Mouse (Mus musculus) olfactory bulb, adult 2 months (tissue): ENCODE measurements at regions not wholly inside any gene's neighbourhood (a gene's known extent, or its start where the extent isn't known, plus 50 kb on each side); places are given as distances from the start of the nearest gene placed in this dataset.

Source experiments
- H3K27ac ChIP-seq: fragments of 200-500 bp; 2 replicates; pipeline ENCODE4 v1.5.1; 2012; ENCODE audit warnings: low read depth, low read length; ENCODE audit not compliant: insufficient read depth
- H3K4me1 ChIP-seq: fragments of 200-500 bp; 2 replicates; pipeline ENCODE4 v1.6.1; 2012; ENCODE audit warnings: low read length; ENCODE audit not compliant: control insufficient read depth, insufficient read depth
- H3K4me3 ChIP-seq: fragments of 200-500 bp; 2 replicates; pipeline ENCODE4 v1.5.1; 2012; ENCODE audit warnings: mild to moderate bottlenecking, low read depth, low read length, moderate library complexity; ENCODE audit not compliant: insufficient read depth
- CTCF ChIP-seq: fragments of 200-500 bp; IDR thresholded peaks from 2 replicates; pipeline ENCODE4 v1.5.1; 2012; ENCODE audit warnings: low read depth, mild to moderate bottlenecking, low read length, moderate library complexity; ENCODE audit not compliant: insufficient read depth
- POLR2A ChIP-seq: fragments of 200-500 bp; IDR thresholded peaks from 2 replicates; pipeline ENCODE4 v1.6.1; 2012; ENCODE audit warnings: mild to moderate bottlenecking, low read depth, low read length, moderate library complexity; ENCODE audit not compliant: insufficient read depth
- WGBS: fragments of 180-500 bp; shearing (Covaris S2); methylation state at CpG from one replicate; pipeline ENCODE4 v1.1.7; 2018; 5-methylcytosine and 5-hydroxymethylcytosine counted together

- H3K4me3 ChIP-seq, result no peak overlapping the region
- peaks cover 4% of the 10 kb centered on the region for H3K4me1 ChIP-seq
- H3K27ac ChIP-seq, result no peak overlapping the region
- TF ChIP-seq CTCF, result no peak
- TF ChIP-seq POLR2A, result no peak
- WGBS, result 94% methylated on average over 4 of the region's 4 CpGs
These were observed 229.7 kb downstream of the Lpin1 start for GRCm38 (mm10) chr12:16381026-16381425.

GRCm38 (mm10) chr12:16380346-16380745 lies 230.4 kb downstream of the Lpin1 start:
- no peak overlapping the region for H3K4me3 ChIP-seq
- H3K27ac ChIP-seq, result no peak overlapping the region
- TF ChIP-seq CTCF (no peak), POLR2A (no peak)
- peaks cover 4% of the 10 kb centered on the region for H3K4me1 ChIP-seq
- 58% methylated on average over 2 of the region's 2 CpGs for WGBS

- TF ChIP-seq POLR2A (no peak), CTCF (no peak)
- Histone ChIP-seq H3K4me1 (peaks cover 4% of the 10 kb centered on the region), H3K27ac (no peak overlapping the region), H3K4me3 (no peak overlapping the region)
- 53% methylated on average over 2 of the region's 2 CpGs for WGBS
These were observed 231.4 kb downstream of the Lpin1 start for GRCm38 (mm10) chr12:16379415-16379814.

- WGBS, result 96% methylated on average over 3 of the region's 3 CpGs
- Histone ChIP-seq H3K27ac (no peak overlapping the region), H3K4me1 (no peaks in the 10 kb centered on the region), H3K4me3 (no peak overlapping the region)
- TF ChIP-seq POLR2A (no peak), CTCF (no peak)
These were observed 232.3 kb downstream of the Lpin1 start for GRCm38 (mm10) chr12:16378501-16378900.

- 88% methylated on average over 4 of the region's 4 CpGs for WGBS
- H3K4me1 ChIP-seq, result no peaks in the 10 kb centered on the region
- no peak overlapping the region for H3K27ac ChIP-seq
- TF ChIP-seq CTCF (no peak), POLR2A (no peak)
- H3K4me3 ChIP-seq, result no peak overlapping the region
These were observed 236.3 kb downstream of the Lpin1 start for GRCm38 (mm10) chr12:16374331-16374996.

- no peaks in the 10 kb centered on the region for H3K4me1 ChIP-seq
- TF ChIP-seq POLR2A (no peak), CTCF (no peak)
- 73% methylated on average over 7 of the region's 7 CpGs for whole genome bisulfite sequencing
- no peak overlapping the region for H3K27ac ChIP-seq
- H3K4me3 ChIP-seq, result no peak overlapping the region
These were observed 240.7 kb downstream of the Lpin1 start for GRCm38 (mm10) chr12:16370061-16370460.

- TF ChIP-seq POLR2A, result no peak
- TF ChIP-seq CTCF, result no peak
- Histone ChIP-seq H3K27ac (no peak overlapping the region), H3K4me1 (no peaks in the 10 kb centered on the region), H3K4me3 (no peak overlapping the region)
These were observed 248.4 kb downstream of the Lpin1 start for GRCm38 (mm10) chr12:16362341-16362740.

- WGBS, result 12% methylated on average over 1 of the region's 1 CpGs
- H3K4me3 ChIP-seq, result no peak overlapping the region
- H3K4me1 ChIP-seq, result no peaks in the 10 kb centered on the region
- TF ChIP-seq CTCF (no peak), POLR2A (no peak)
- H3K27ac ChIP-seq, result no peak overlapping the region
These were observed 251.9 kb downstream of the Lpin1 start for GRCm38 (mm10) chr12:16358831-16359230.

- Histone ChIP-seq H3K4me3 (no peak overlapping the region), H3K4me1 (no peaks in the 10 kb centered on the region), H3K27ac (no peak overlapping the region)
- TF ChIP-seq POLR2A (no peak), CTCF (no peak)
- 87% methylated on average over 1 of the region's 1 CpGs for WGBS
These were observed 256.1 kb downstream of the Lpin1 start for GRCm38 (mm10) chr12:16354711-16355110.

- H3K4me1 ChIP-seq, result no peaks in the 10 kb centered on the region
- no peak for TF ChIP-seq CTCF
- TF ChIP-seq POLR2A, result no peak
- H3K4me3 ChIP-seq, result no peak overlapping the region
- H3K27ac ChIP-seq, result no peak overlapping the region
These were observed 259.0 kb downstream of the Lpin1 start for GRCm38 (mm10) chr12:16351751-16352150.
